Mouse (Mus musculus) liver, embryonic 16.5 days (tissue): ENCODE data around the gene Pgap3. TPM values are rescaled to one million over a fixed set of nuclear protein-coding genes. Genes with fewer than 3 reads are reported as not detected.

Experiments
- ATAC-seq: fragments of 200-750 bp; cut with Nextera tagmentation; 2 replicates; pipeline ENCODE4 v1.8.0; 2017; ENCODE audit warnings: low read depth, mild to moderate bottlenecking, moderate number of reproducible peaks, moderate library complexity
- H3K27ac ChIP-seq: fragments of 300-500 bp; sonication (generic); 2 replicates; pipeline ENCODE4 v1.5.1; 2014; ENCODE audit warnings: mild to moderate bottlenecking, low read length
- H3K27me3 ChIP-seq: fragments of 300-500 bp; sonication (generic); 2 replicates; pipeline ENCODE4 v1.6.1; 2014; ENCODE audit warnings: low read depth, low read length, mixed read lengths; ENCODE audit not compliant: control insufficient read depth, insufficient read depth
- H3K36me3 ChIP-seq: fragments of 300-500 bp; sonication (generic); 2 replicates; pipeline ENCODE4 v1.6.1; 2014; ENCODE audit warnings: mild to moderate bottlenecking; ENCODE audit not compliant: control insufficient read depth, insufficient read depth
- H3K4me1 ChIP-seq: fragments of 300-500 bp; sonication (generic); 2 replicates; pipeline ENCODE4 v1.6.1; 2014; ENCODE audit warnings: low read depth, low read length, mixed read lengths; ENCODE audit not compliant: control insufficient read depth
- H3K4me2 ChIP-seq: fragments of 300-500 bp; sonication (generic); 2 replicates; pipeline ENCODE4 v1.6.1; 2014; ENCODE audit warnings: low read depth, low read length, mixed read lengths
- H3K4me3 ChIP-seq: fragments of 300-500 bp; sonication (generic); 2 replicates; pipeline ENCODE4 v1.5.1; 2014; ENCODE audit warnings: low read depth, mild to moderate bottlenecking, low read length
- H3K9ac ChIP-seq: fragments of 300-500 bp; sonication (generic); 2 replicates; pipeline ENCODE4 v1.6.1; 2014; ENCODE audit warnings: low read depth, low read length
- H3K9me3 ChIP-seq: fragments of 300-500 bp; sonication (generic); replicated peaks from 2 replicates; pipeline ENCODE4 v1.6.1; 2016; ENCODE audit warnings: low read length; ENCODE audit not compliant: control insufficient read depth
- WGBS: fragments of 180-500 bp; shearing (Covaris S2); extraction: QIAGEN DNeasy Blood & Tissue Kit; methylation state at CpG from one replicate; pipeline ENCODE4 v1.1.7; 2014; ENCODE audit not compliant: insufficient replicate concordance; 5-methylcytosine and 5-hydroxymethylcytosine counted together
- polyA plus RNA-seq: library from polyadenylated mRNA; unstranded; fragments of >200 nt; fragmentation: Nextera tagmentation; extraction: Ambion mirVana; gene quantifications from 2 replicates; pipeline ENCODE4 v1.2.1, GENCODE M21; 2015

Pgap3 gene
- polyA plus RNA-seq, 1 experiment from 2014 or later: 3.4 TPM

GRCm38 (mm10) chr11:98370588-98370987, 29.7 kb downstream of the Pgap3 start:
- H3K36me3 ChIP-seq: peaks cover 3% of the 10 kb centered on the region; the same call in 1 of the 2 replicates
- H3K9me3 ChIP-seq: no peaks in the 10 kb centered on the region
- no peak overlapping the region for H3K4me3 ChIP-seq
- no peak overlapping the region for H3K27ac ChIP-seq
- no peak overlapping the region for H3K4me2 ChIP-seq
- 69% methylated on average over 2 of the region's 2 CpGs for WGBS
- ATAC-seq: no peak
- no peak overlapping the region for H3K9ac ChIP-seq
- H3K27me3 ChIP-seq: no peaks in the 10 kb centered on the region
- H3K4me1 ChIP-seq: peaks cover 2% of the 10 kb centered on the region; the same call in 1 of the 2 replicates

DNA sequence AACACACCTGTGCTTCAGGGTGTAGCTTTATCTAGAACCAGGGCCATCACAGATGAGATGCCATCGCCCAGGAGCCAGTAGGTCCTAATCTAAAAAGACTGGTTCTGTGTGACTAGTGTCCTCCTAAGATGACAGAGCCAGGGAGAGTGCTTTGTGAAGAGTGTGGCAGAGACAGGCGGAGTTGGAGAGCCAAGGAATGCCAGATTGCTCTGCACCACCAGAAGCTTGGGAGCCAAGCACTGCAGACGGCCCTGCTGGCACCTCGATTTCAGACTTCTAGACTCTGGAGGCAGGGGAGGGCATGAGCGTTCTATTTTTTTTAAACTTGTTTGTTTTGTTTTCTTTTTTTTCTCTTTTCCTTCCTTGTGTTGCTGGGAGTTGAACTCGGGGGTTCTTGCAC, 31.0 kb downstream of the Pgap3 start:
- no peaks in the 10 kb centered on the region for H3K9me3 ChIP-seq
- WGBS: 54% methylated on average over 6 of the region's 6 CpGs
- H3K4me2 ChIP-seq: no peak overlapping the region
- no peaks in the 10 kb centered on the region for H3K27me3 ChIP-seq
- H3K27ac ChIP-seq: no peak overlapping the region
- peaks cover 2% of the 10 kb centered on the region; the same call in 1 of the 2 replicates for H3K4me1 ChIP-seq
- no peak overlapping the region for H3K4me3 ChIP-seq
- H3K9ac ChIP-seq: no peak overlapping the region
- H3K36me3 ChIP-seq: no peaks in the 10 kb centered on the region
- ATAC-seq: no peak

- Histone ChIP-seq H3K4me3 (no peak overlapping the region), H3K27ac (no peak overlapping the region), H3K27me3 (no peaks in the 10 kb centered on the region), H3K4me2 (no peak overlapping the region), H3K9me3 (no peaks in the 10 kb centered on the region), H3K4me1 (peaks cover 7% of the 10 kb centered on the region), H3K9ac (no peak overlapping the region), H3K36me3 (no peaks in the 10 kb centered on the region)
- WGBS: 77% methylated on average over 7 of the region's 7 CpGs
- ATAC-seq: no peak
Observed at GRCm38 (mm10) chr11:98367863-98368186, 32.5 kb downstream of the Pgap3 start.

DNA sequence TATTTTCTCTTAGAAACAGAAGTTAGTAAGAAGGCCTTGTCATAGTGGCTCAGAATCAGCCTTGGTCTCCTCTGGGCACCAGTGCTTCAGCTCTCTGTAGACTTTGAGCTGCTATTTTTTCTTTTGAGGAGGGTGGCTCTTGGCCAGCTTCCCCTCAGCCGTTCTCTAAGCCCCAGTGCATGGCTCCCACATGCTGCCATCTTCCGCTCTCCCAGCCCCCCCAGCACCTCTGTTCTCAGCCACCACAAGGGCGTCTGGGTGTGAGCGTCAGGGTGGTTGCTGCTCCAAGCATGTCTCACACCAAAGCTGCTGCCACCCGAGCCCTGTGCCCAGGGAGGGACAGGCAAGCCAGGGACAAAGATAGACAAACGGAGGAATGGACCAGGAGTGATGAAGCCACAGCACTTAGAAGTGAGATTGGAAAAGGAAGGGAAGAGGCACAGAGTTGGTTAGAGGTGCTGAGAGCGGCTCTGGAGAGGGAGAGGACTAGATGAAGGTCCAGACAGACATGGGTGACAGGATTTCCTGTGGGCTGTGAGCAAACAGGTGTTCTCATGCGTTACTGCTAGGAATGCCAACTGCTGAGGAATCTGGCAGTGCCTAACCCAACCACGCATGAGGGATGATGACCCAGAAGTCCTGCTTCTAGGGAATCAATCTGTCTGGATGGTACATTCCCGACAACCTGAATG, 33.0 kb downstream of the Pgap3 start:
- no peak for ATAC-seq
- Histone ChIP-seq H3K27ac (no peak overlapping the region), H3K9ac (no peak overlapping the region)

DNA sequence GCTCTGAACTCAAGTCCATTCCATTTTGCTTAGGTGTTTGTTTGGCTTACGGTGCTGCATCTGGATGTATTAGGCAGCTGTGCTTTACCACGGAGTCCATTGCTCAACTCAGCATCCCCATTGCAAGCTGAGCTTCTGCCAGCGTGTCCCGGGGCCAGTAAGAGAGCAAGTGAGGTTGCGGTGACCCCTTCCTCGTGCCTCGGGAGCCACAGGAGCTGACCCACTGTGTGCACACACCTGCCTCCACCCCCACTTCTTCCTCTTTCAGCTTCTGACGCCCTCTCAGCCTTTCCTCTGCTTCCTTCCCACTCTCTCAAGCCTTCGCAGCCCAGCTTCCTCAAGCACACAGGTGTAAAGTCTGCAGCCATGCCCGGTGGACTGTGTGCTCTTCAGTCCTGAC, 34.0 kb downstream of the Pgap3 start:
- no peak overlapping the region for H3K4me2 ChIP-seq
- H3K4me3 ChIP-seq: no peak overlapping the region
- WGBS: 35% methylated on average over 10 of the region's 10 CpGs
- H3K9ac ChIP-seq: no peak overlapping the region
- H3K9me3 ChIP-seq: no peaks in the 10 kb centered on the region
- ATAC-seq: no peak
- H3K36me3 ChIP-seq: no peaks in the 10 kb centered on the region
- no peak overlapping the region for H3K27ac ChIP-seq
- peaks cover 10% of the 10 kb centered on the region for H3K4me1 ChIP-seq
- H3K27me3 ChIP-seq: no peaks in the 10 kb centered on the region

More for the DNA sequence above, 33.0 kb downstream of the Pgap3 start:
- Histone ChIP-seq H3K9me3 (no peaks in the 10 kb centered on the region), H3K36me3 (no peaks in the 10 kb centered on the region), H3K27me3 (no peaks in the 10 kb centered on the region), H3K4me3 (no peak overlapping the region), H3K4me2 (no peak overlapping the region), H3K4me1 (peaks cover 7% of the 10 kb centered on the region)
- 66% methylated on average over 10 of the region's 10 CpGs for WGBS

GRCm38 (mm10) chr11:98364410-98364809, 35.9 kb downstream of the Pgap3 start:
- Histone ChIP-seq H3K27ac (no peak overlapping the region), H3K4me1 (peaks cover 16% of the 10 kb centered on the region), H3K27me3 (no peaks in the 10 kb centered on the region), H3K4me3 (no peak overlapping the region), H3K9me3 (no peaks in the 10 kb centered on the region), H3K36me3 (no peaks in the 10 kb centered on the region), H3K9ac (no peak overlapping the region), H3K4me2 (no peak overlapping the region)
- 75% methylated on average over 5 of the region's 5 CpGs for WGBS
- no peak; the same call in 1 of the 2 replicates for ATAC-seq

DNA sequence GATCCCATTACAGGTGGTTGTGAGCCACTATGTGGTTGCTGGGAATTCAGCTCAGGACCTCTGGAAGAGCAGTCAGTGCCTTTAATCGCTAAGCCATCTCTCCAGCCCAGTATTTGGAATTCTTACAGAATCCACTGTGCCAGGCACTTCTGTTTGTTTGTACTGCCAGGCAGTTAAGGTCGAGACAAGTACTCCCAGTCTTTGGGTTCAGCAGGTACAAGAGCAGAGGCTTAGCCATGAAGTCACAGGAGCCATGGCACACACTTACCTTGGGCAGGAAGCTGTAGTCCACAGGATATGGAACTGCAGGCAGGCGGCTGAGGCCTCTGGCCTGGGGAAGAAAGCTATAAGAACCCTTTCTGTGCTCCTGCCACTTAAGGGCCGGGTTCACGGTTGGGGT, 36.5 kb downstream of the Pgap3 start:
- H3K4me2 ChIP-seq: no peak overlapping the region
- no peak overlapping the region for H3K4me3 ChIP-seq
- no peak overlapping the region for H3K9ac ChIP-seq
- no peak for ATAC-seq
- WGBS: 66% methylated on average over 5 of the region's 5 CpGs
- no peaks in the 10 kb centered on the region for H3K36me3 ChIP-seq
- no peak overlapping the region for H3K27ac ChIP-seq
- H3K4me1 ChIP-seq: peaks cover 22% of the 10 kb centered on the region
- H3K9me3 ChIP-seq: no peaks in the 10 kb centered on the region
- H3K27me3 ChIP-seq: no peaks in the 10 kb centered on the region

DNA sequence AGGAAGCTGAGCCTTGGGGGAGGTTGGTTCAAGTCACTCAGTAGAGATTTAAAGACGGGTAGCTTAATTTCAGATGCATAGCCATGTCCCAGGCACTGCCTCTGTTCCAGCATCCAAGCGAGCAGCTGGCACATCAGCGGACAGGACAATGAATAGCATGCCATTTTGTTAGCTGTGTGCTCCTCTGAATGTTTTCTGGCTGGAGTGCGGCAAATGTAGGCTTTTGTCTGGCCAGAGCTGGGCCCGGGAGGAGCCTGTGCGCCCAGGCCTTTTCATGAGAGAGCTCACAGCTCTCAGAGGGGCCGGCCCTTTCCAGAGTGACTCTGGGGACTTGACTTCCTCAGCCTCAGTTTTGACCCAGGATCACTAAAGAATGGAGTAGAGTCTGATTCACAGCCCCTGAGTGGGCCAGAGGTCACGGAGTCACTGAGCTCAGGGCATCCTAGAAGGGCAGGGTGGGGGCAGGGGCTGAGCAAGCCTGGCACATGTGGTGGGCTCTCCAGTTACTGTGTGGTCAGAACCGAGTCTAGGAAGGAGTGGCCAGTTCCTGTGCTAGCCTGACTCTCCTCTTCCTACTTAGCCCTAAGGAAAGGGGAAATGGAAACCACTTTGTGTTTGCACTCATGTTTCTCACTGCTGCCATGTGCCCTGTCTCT, 39.3 kb downstream of the Pgap3 start:
- H3K9ac ChIP-seq: no peak overlapping the region
- H3K4me2 ChIP-seq: no peak overlapping the region

More for the DNA sequence above, 39.3 kb downstream of the Pgap3 start:
- Histone ChIP-seq H3K27ac (peak overlapping the region; percentile 36), H3K36me3 (no peaks in the 10 kb centered on the region), H3K9me3 (no peaks in the 10 kb centered on the region), H3K4me3 (no peak overlapping the region), H3K27me3 (no peaks in the 10 kb centered on the region), H3K4me1 (peaks cover 37% of the 10 kb centered on the region)
- ATAC-seq: no peak
- WGBS: 51% methylated on average over 9 of the region's 9 CpGs
